Mouse (Mus musculus): ENCODE measurements around the gene Snrpd3.
A peak's percentile ranks its signal among the peaks of the same experiment; 100 is the strongest.
"Not testable (repeated sequence)": the region's sequence is repeated elsewhere in the genome, so short reads cannot be mapped to it uniquely, and the experiment has no call there.

The Snrpd3 gene

GRCm38 (mm10) chr10:75501641-75502040 is 15.7 kb upstream of the Snrpd3 start:
- DNase-seq (ENCODE audit: low read depth) = no peak

DNA sequence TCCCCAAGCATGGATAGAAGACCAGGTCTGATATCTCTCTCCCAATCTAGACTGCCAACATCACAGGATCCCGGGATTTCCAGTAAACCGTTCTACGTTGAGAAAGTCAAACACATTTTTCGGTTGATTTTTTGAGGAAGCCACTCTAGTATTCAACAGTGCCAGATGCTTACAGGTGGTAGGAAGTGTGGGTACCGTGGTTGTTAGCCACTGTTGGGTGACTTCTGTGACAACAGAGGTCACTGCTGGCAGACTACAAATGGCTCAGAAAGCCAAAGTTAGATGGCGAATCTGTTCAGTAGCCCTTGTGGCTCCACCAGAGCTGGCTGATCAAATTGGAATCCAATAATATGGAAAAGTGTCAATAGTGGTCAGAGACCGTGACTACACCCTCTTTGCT is 13.7 kb upstream of the Snrpd3 start:
- no peak for DNase-seq (ENCODE audit: low read depth)

DNA sequence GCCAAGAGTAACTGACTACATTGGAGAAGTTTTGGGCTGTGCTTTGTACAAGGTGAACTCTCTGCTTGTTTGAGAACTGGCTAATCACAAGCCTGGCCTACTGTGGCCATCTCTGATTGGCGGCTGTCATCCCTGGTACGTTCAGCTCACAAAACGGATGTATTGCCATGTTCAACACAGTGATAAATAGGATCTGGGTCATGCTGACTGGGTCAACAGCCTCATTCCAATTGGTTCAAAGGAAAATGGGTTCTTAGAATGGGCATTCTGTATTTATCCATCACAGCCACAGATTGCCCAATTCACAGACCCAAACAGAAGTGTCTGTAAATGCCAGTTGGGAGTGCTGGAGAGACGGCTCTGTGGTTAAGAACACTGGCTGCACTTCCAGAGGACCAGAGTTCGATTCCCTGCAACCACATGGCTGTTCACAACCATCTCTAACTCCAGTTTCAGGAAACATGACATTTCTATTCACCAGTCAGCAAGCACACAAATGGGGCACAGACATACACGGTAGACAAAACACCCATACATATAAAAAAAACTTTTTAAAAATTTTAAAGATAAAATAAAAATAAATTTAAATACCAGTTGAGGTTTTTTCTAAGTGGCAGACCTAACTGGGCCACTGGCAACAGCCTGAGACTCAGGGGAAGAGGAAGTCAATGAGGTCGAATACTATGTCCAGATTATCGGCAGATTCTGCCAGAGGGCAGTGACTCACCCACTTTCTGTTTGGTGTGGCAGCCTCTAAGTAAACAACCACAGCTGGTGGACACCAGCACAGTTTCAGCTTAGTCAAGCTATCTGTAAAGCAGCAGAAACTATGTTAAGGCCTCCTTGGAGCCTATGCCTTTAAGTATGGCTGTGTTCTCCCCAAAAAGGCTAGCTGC is 12.9 kb upstream of the Snrpd3 start:
- DNase-seq (ENCODE audit: low read depth) = no peak

- no peak for DNase-seq (ENCODE audit: low read depth)
Measured at GRCm38 (mm10) chr10:75505130-75505495, 12.2 kb upstream of the Snrpd3 start.

DNA sequence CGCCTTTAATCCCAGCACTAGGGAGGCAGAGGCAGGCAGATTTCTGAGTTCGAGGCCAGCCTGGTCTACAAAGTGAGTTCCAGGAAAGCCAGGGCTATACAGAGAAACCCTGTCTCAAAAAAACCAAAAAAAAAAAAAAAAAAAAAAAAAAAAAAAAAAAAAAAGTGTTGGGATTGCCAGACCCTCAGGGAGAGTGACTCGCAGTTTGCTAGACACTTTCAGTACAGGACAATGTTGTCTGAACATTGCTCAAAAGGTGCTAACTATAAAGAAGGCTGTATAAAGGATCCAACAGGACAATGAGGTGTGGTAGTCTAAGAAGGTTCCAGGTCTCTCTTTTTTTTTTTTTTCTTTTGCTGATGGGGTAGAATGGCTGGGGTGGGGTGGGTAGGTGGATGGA is 11.4 kb upstream of the Snrpd3 start:
- DNase-seq (ENCODE audit: low read depth) = not testable (repeated sequence)

- DNase-seq (ENCODE audit: low read depth) = no peak
Measured at GRCm38 (mm10) chr10:75510446-75510845, 6.9 kb upstream of the Snrpd3 start.

DNA sequence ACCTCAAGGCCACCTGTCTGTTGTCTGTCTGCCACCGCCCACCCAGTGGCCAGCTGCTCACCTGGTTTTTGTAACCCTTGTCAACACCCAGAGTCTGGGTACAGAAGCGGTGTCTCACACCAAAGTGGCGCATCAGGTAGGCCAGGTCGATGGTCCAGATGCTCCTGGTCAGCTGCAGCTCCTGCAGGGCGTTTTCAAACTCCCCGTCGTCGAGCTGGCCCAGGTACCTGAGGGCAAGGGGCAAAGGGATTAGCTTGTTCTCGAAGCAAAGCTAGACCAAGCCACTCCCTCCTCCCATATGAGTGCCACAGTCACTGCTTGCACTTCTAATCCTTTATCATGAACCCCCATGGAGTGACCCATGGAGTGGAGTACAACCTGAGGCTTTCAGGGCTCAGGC is 6.3 kb upstream of the Snrpd3 start:
- DNase-seq (ENCODE audit: low read depth) = no peak

- no peak for DNase-seq (ENCODE audit: low read depth)
Measured at GRCm38 (mm10) chr10:75511897-75512296, 5.5 kb upstream of the Snrpd3 start.

- DNase-seq (ENCODE audit: low read depth) = no peak
Measured at GRCm38 (mm10) chr10:75512796-75513195, 4.6 kb upstream of the Snrpd3 start.

- DNase-seq (ENCODE audit: low read depth) = no peak
Measured at GRCm38 (mm10) chr10:75513306-75514067, 3.9 kb upstream of the Snrpd3 start.

DNA sequence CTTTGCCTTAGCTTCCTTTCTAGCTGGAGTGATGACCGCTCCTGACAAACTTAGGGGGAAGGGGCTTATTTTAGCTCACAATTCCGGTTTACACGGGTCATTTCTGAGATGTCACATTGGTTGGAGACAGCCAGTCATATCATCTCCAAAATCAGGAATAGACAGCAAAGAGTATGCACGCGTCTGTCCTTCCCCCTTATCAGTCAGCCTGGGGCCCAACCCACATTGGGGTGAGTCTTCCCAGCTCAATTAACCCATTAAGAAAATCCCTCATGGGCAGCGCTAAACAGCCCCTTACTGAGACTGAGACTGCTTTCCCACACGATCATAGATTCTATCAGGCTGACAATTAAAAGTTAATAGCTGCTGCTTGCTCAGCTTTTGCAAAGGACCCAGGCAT is 3.0 kb upstream of the Snrpd3 start:
- peak; percentile 55 for DNase-seq (ENCODE audit: low read depth)

DNA sequence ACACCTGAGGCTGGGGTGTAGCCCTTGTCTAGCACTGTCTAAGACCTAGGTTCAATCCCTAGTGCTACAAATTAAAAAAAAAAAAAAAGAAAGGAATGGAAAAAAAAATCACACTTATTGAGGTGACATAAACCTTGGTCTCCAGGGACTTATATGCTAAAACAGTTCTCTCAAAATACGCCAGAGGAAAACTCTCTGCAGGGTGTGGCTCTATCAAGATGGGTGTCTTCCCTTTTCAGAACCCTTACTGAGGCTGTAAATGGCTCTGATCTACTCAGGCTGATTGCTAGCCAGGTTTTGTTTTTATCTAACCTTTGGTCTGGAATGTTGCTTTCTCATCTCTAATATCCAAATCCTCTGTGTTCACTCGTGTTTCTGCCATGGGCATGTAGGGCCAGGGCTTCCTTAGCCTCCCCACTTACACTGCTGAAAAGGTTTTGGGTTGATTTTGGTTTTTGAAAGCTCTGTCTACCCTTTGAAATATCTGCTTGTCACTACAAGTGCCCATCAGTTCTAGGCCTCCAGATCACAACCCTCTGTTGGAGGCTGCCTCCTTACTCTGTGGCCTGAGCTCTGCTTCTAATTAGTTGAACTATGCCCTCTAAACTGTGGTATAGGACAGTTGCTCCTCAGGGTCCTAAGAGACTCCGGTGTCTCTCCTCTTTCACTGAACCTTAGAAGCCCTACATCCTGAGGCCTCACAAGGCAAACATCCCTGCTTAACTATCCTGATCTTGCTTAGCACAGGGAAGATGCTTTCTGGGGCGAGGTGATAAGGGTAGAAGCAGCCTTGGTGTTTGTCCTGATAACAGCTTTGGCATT is 1.9 kb upstream of the Snrpd3 start:
- peak; percentile 78 for DNase-seq (ENCODE audit: low read depth)

DNA sequence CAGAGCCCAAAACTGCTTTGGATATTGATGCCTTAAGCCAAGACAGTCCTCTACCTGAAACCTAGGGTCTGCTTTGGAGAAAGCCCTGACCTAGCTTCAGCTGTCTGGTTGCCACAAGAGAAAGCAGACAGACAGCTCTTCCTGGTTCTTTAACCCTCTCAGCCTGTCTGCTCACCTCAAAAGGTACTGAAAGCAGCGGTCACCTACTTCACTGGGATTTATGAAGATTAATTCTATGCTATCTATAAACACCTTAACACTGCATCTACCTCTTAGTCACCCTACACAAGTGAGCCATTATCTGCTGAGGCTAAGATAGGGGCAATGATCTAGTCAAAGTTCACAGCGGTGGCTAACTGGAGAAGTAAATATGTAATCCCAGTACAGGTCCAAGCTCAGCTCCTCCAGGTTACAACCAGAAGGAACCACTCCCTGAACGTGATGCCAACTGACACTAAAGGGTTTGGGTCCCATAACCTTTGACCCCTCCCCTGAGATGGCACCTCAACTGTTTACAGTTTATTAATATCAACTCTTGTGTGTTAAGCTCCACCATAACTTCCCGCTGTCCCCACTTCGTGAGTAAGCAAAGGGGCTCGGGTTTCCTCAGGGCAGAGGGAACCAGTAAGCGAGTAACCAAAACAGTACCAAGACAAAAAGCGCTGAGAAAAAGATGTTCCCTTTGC is 1.2 kb upstream of the Snrpd3 start:
- peak; percentile 27 for DNase-seq (ENCODE audit: low read depth)

- peak; percentile 19 for DNase-seq (ENCODE audit: low read depth)
Measured at GRCm38 (mm10) chr10:75516724-75517072, 653 bp upstream of the Snrpd3 start.

- peak; percentile 96 for DNase-seq (ENCODE audit: low read depth)
Measured at GRCm38 (mm10) chr10:75517758-75518143, 400 bp downstream of the Snrpd3 start, which contains the start of gene Gucd1. Gucd1 (minus strand) TSS chr10:75517972.

DNA sequence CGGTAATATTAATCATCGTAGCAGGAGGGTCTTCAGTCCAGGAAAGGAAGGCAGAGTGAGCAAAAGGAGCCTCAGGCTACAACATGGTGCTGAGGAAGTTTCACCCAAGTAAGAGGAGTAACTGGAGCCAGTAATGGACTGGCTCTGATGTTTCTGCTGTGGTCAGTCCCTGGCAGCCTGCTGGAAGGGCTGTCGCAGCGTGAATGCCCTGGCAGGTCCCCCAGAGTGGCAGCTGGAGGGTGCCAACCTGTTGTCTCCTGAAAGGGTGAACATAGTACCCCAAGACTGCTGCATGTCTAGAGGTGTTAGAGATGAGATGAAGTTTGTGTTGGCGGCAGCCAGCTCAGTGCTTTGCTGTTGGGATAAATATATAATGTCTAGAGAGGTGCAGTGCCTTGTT is 3.2 kb downstream of the Snrpd3 start:
- DNase-seq (ENCODE audit: low read depth) = no peak

DNA sequence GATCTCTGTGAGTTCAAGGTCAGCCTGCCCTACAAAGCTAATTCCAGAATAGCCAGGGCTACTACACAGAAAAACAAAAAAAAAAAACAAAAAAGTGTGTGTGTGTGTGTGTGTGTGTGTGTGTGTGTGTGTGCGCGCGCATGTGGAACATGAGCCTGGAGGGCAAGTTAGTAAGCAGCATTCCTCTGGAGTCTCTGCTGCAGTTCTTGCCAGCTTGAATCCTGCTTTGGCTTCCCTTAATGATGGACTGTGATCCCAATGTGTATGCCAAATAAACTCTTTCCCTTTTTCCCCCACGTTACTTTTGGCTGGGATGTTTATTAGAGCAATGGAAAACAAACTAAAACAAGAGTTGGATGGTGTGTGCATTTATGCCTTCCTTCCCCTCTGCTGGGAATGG is 4.3 kb downstream of the Snrpd3 start:
- no peak for DNase-seq (ENCODE audit: low read depth)

DNA sequence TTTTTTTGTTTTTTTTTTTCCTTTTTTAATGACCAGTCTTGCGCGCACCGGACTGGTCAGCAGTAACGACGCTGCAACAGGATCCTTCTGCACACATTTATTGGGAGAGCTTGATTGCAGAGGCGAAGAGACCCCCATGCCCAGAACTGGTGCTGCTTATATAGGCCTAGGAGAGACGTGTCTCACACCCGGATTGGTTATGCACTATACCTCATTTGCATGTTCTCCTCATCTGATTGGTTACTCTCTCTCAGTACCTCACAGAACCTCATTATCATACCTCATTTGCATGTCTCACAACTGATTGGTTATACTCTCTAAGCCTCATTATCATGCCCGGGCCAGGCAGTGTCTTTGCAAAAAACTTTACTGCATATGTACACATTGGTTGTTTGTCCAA is 8.1 kb downstream of the Snrpd3 start:
- not testable (repeated sequence) for DNase-seq (ENCODE audit: low read depth)

DNA sequence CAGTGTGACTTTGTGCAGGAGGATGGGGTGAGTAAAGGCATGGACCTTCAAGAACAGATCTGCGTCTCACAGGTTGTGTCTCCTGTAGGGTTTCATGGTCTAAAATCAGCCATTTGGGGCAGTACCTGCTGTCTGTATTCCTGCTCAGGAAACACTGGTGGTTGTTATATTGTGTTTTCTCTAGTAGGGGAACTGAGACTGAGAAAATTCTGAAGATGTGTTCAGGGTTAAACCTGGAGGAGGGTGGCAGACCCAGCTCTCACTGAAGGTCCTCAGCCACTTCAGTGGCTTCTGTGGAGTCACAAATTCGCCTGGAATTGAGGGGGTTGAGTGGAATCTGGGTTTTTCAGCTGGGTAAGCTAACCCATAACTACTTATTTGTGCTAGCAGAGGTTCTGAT is 13.0 kb downstream of the Snrpd3 start:
- no peak for DNase-seq (ENCODE audit: low read depth)

DNA sequence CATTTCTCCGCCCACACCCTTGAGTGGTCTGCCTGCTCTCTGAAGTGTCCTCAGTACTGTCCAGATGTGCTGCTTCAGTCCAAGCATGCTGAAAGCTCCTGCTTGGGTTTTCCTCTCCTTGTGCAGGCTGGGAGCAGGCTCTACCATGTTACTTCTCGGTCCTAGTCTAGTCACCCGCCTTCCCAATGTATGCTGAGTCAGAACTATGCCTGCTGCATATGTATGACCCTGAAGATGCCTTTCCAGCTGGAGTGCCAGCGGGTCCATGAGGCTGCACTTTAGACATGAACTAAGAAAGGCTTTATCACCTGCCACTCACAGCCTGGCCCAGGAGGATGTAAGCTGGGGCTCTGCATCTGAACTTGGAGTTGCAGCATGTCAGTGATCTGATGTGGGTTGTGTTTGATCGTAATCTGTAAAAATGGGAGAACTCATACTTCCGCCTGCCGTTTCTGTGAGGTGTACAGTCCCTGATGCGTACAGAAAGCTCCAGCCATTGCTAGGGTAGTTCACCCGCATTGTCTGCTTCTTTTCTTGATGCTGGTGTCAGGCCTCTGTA is 14.3 kb downstream of the Snrpd3 start:
- no peak for DNase-seq (ENCODE audit: low read depth)

- DNase-seq (ENCODE audit: low read depth) = no peak
Measured at GRCm38 (mm10) chr10:75534216-75534615, 16.9 kb downstream of the Snrpd3 start.

- DNase-seq (ENCODE audit: low read depth) = no peak
Measured at GRCm38 (mm10) chr10:75534934-75535333, 17.6 kb downstream of the Snrpd3 start.
